Mouse (Mus musculus): Measurements from ENCODE around the gene Smad6.

Gene Smad6

GRCm38 (mm10) chr9:63959129-63959932 is 62.5 kb downstream of the Smad6 start:
- DNase-seq (ENCODE audit: low spot score), result peak; percentile 62

GRCm38 (mm10) chr9:63958337-63959030 is 63.4 kb downstream of the Smad6 start:
- DNase-seq (ENCODE audit: low spot score), result peak; percentile 43

- no peak for DNase-seq (ENCODE audit: low spot score)
Observed at GRCm38 (mm10) chr9:63957647-63958185, 64.1 kb downstream of the Smad6 start.

GRCm38 (mm10) chr9:63956052-63956451 is 65.8 kb downstream of the Smad6 start:
- peak; percentile 41 for DNase-seq (ENCODE audit: low spot score)

GRCm38 (mm10) chr9:63953691-63954090 is 68.2 kb downstream of the Smad6 start:
- no peak for DNase-seq (ENCODE audit: low spot score)

- no peak for DNase-seq (ENCODE audit: low spot score)
Observed at GRCm38 (mm10) chr9:63952591-63952990, 69.3 kb downstream of the Smad6 start.

GRCm38 (mm10) chr9:63950357-63950756 is 71.5 kb downstream of the Smad6 start:
- no peak for DNase-seq (ENCODE audit: low spot score)

- DNase-seq (ENCODE audit: low spot score), result no peak
Observed at GRCm38 (mm10) chr9:63949393-63949792, 72.5 kb downstream of the Smad6 start.

GRCm38 (mm10) chr9:63942608-63942982 is 79.3 kb downstream of the Smad6 start:
- no peak for DNase-seq (ENCODE audit: low spot score)

GRCm38 (mm10) chr9:63941747-63942607 is 79.9 kb downstream of the Smad6 start:
- DNase-seq (ENCODE audit: low spot score), result peak; percentile 76

GRCm38 (mm10) chr9:63936256-63936655 is 85.6 kb downstream of the Smad6 start:
- no peak for DNase-seq (ENCODE audit: low spot score)

GRCm38 (mm10) chr9:63933068-63933467 is 88.8 kb downstream of the Smad6 start:
- DNase-seq (ENCODE audit: low spot score), result no peak

- no peak for DNase-seq (ENCODE audit: low spot score)
Observed at GRCm38 (mm10) chr9:63927340-63928049, 94.4 kb downstream of the Smad6 start.

GRCm38 (mm10) chr9:63926377-63926776 is 95.5 kb downstream of the Smad6 start:
- no peak for DNase-seq (ENCODE audit: low spot score)

GRCm38 (mm10) chr9:63923190-63923717 is 98.6 kb downstream of the Smad6 start:
- no peak for DNase-seq (ENCODE audit: low spot score)

- DNase-seq (ENCODE audit: low spot score), result no peak
Observed at GRCm38 (mm10) chr9:63919708-63920107, 102.2 kb downstream of the Smad6 start.

GRCm38 (mm10) chr9:63919001-63919555 is 102.8 kb downstream of the Smad6 start:
- DNase-seq (ENCODE audit: low spot score), result no peak

- peak; percentile 67 for DNase-seq (ENCODE audit: low spot score)
Observed at GRCm38 (mm10) chr9:63918245-63918644, 103.6 kb downstream of the Smad6 start.

GRCm38 (mm10) chr9:63916441-63916840 is 105.4 kb downstream of the Smad6 start:
- no peak for DNase-seq (ENCODE audit: low spot score)

- no peak for DNase-seq (ENCODE audit: low spot score)
Observed at GRCm38 (mm10) chr9:63915976-63916375, 105.9 kb downstream of the Smad6 start.

- DNase-seq (ENCODE audit: low spot score), result no peak
Observed at GRCm38 (mm10) chr9:63914944-63915343, 106.9 kb downstream of the Smad6 start.
